Comparison of ENCODE assay signal across 18 mouse cellular contexts in the genomic region with DNA sequence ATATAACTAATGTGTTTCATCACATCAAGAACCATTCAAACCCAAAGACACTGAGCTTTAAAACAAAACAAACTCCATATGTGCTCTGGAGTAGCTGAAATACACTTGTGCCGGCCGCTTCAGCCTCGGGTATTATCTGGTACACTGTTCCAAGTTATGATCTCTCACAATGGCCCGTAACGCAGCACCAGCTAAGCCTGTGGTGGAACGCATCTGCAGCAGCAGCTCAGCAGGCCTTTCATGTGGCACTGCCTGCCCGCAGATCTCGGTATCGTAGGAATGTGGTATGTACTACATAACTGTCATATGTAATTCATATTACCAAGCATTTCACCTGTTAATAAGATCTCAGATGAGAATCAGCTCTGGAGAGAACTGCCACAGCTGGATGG.
A peak's percentile ranks its signal among the peaks of the same experiment; 100 is the strongest.
DNase-seq lines count a peak whose midpoint lies in the region; ATAC-seq lines count a peak whose summit lies in the region.
"Had no signal": no experiment of that assay in that cellular context is flagged by ENCODE, and none has a peak within 500 bp of the region (broad histone marks: within the 10 kb centered on the region; RNA-seq: fewer than 3 reads in every experiment).

No protein-coding gene starts in this region.

- no peak for ATAC-seq in kidney, embryonic 15.5 days (replicated peaks; ENCODE audit: low FRiP score)
- ATAC-seq in neural tube, embryonic 14.5 days (ENCODE audit: low read depth), result peak; percentile 71; the same call in 1 of the 2 replicates
- no peak for ATAC-seq in forebrain, embryonic 16.5 days
- ATAC-seq: intestine, postnatal 0 days; lung, postnatal 0 days; Patski had no signal

- H3K27ac ChIP-seq in kidney, embryonic 15.5 days, result peak overlapping the region; percentile 46; the same call in 1 of the 2 replicates
- no peak overlapping the region for H3K27ac ChIP-seq in neural tube, embryonic 14.5 days (ENCODE audit: low read depth, low read length)
- H3K27ac ChIP-seq in forebrain, embryonic 16.5 days (ENCODE audit: low read length), result no peak overlapping the region
- H3K27ac ChIP-seq: liver, embryonic 14.5 days had no signal

- no peaks in the 10 kb centered on the region for H3K9me3 ChIP-seq in kidney, embryonic 15.5 days (replicated peaks)
- H3K9me3 ChIP-seq in neural tube, embryonic 14.5 days (ENCODE audit: control insufficient read depth, low read length), result no peaks in the 10 kb centered on the region
- no peaks in the 10 kb centered on the region for H3K9me3 ChIP-seq in forebrain, embryonic 16.5 days (ENCODE audit: control insufficient read depth, low read length)
- H3K9me3 ChIP-seq: megakaryocyte, embryonic 14.5 days had no signal

- no peak overlapping the region for H3K9ac ChIP-seq in kidney, embryonic 15.5 days
- H3K9ac ChIP-seq in neural tube, embryonic 14.5 days (replicated peaks; ENCODE audit: low read depth, low read length), result no peak overlapping the region
- H3K9ac ChIP-seq in forebrain, embryonic 16.5 days (replicated peaks; ENCODE audit: low read depth, low read length), result no peak overlapping the region
- H3K9ac ChIP-seq: liver, embryonic 14.5 days had no signal

- WGBS in kidney, embryonic 15.5 days, result 61% methylated on average over 9 of the region's 9 CpGs
- 24% methylated on average over 9 of the region's 9 CpGs for WGBS in neural tube, embryonic 14.5 days
- 53% methylated on average over 9 of the region's 9 CpGs for WGBS in forebrain, embryonic 16.5 days

- H3K36me3 ChIP-seq in kidney, embryonic 15.5 days, result no peaks in the 10 kb centered on the region
- H3K36me3 ChIP-seq in neural tube, embryonic 14.5 days (ENCODE audit: control insufficient read depth, insufficient read depth, low read length), result no peaks in the 10 kb centered on the region
- no peaks in the 10 kb centered on the region for H3K36me3 ChIP-seq in forebrain, embryonic 16.5 days (ENCODE audit: control insufficient read depth, insufficient read depth)

- H3K4me2 ChIP-seq in kidney, embryonic 15.5 days, result no peak overlapping the region
- no peak overlapping the region for H3K4me2 ChIP-seq in neural tube, embryonic 14.5 days (ENCODE audit: low read depth, low read length)
- no peak overlapping the region for H3K4me2 ChIP-seq in forebrain, embryonic 16.5 days (ENCODE audit: low read length)

- no peak overlapping the region for H3K4me3 ChIP-seq in kidney, embryonic 15.5 days (replicated peaks)
- H3K4me3 ChIP-seq in neural tube, embryonic 14.5 days (ENCODE audit: low read depth, low read length), result no peak overlapping the region
- no peak overlapping the region for H3K4me3 ChIP-seq in forebrain, embryonic 16.5 days (replicated peaks; ENCODE audit: low read length)
- H3K4me3 ChIP-seq: megakaryocyte, embryonic 14.5 days had no signal

- peaks cover 28% of the 10 kb centered on the region for H3K4me1 ChIP-seq in kidney, embryonic 15.5 days
- H3K4me1 ChIP-seq in neural tube, embryonic 14.5 days (ENCODE audit: control insufficient read depth, insufficient read depth, low read length), result peaks cover 7% of the 10 kb centered on the region; the same call in 1 of the 2 replicates
- H3K4me1 ChIP-seq in forebrain, embryonic 16.5 days (replicated peaks; ENCODE audit: control insufficient read depth, insufficient read depth, low read length), result peaks cover 6% of the 10 kb centered on the region

- DNase-seq in kidney, postnatal 4 days, result no peak
- peak; percentile 55 for DNase-seq in T-cell, adult 2 months (ENCODE audit: low spot score)
- DNase-seq in thymus, postnatal 25 days, result peak; percentile 73
- no peak for DNase-seq in urinary bladder, postnatal 36 days (ENCODE audit: low spot score in 2 of 2)
- DNase-seq in right cerebral cortex, postnatal 14 days, result no peak
- DNase-seq: cerebellum, adult 11 months; cerebellum, postnatal 36 days; gastrocnemius, postnatal 10 days; heart, postnatal 4 days; layer of hippocampus, postnatal 36 days had no signal

- H3K27me3 ChIP-seq in kidney, embryonic 15.5 days, result no peaks in the 10 kb centered on the region
- no peaks in the 10 kb centered on the region for H3K27me3 ChIP-seq in neural tube, embryonic 14.5 days (ENCODE audit: control insufficient read depth, insufficient read depth, low read length)
- H3K27me3 ChIP-seq in forebrain, embryonic 16.5 days (replicated peaks; ENCODE audit: control insufficient read depth, insufficient read depth, low read length), result no peaks in the 10 kb centered on the region
- H3K27me3 ChIP-seq: megakaryocyte, embryonic 14.5 days; Patski had no signal

Comparison
In these comparisons a context has a peak if more than half of its experiments do, and no peak if none do; other contexts are left out.
1. DNase-seq: peak in T-cell, adult 2 months (single experiment) and thymus, postnatal 25 days (single experiment); none in kidney, postnatal 4 days (0 of 2), urinary bladder, postnatal 36 days (0 of 2) and right cerebral cortex, postnatal 14 days (single experiment).